Mouse (Mus musculus): ENCODE results near the gene Brap. TPM values are rescaled to one million over a fixed set of nuclear protein-coding genes. Genes with fewer than 3 reads are reported as not detected.
"Not testable (repeated sequence)": the region's sequence is repeated elsewhere in the genome, so short reads cannot be mapped to it uniquely, and the experiment has no call there.

The Brap gene
- polyA plus RNA-seq, 1 experiment from 2014 or later, result 51.5 TPM

GRCm38 (mm10) chr5:121691436-121691835, 31.1 kb downstream of the Brap start:
- H3K27me3 ChIP-seq (replicated peaks; ENCODE audit: control insufficient read depth, insufficient read depth, low read length); ATAC-seq; H3K4me3 ChIP-seq (replicated peaks; ENCODE audit: low read length); H3K36me3 ChIP-seq (ENCODE audit: control insufficient read depth, insufficient read depth); H3K9ac ChIP-seq (replicated peaks; ENCODE audit: low read depth, low read length); H3K27ac ChIP-seq (ENCODE audit: low read length); H3K9me3 ChIP-seq (ENCODE audit: control insufficient read depth, low read length); H3K4me1 ChIP-seq (replicated peaks; ENCODE audit: control insufficient read depth, insufficient read depth, low read length); H3K4me2 ChIP-seq (ENCODE audit: low read length): not testable (repeated sequence)
- 69% methylated on average over 7 of the region's 7 CpGs for WGBS

- H3K4me1 ChIP-seq (replicated peaks; ENCODE audit: control insufficient read depth, insufficient read depth, low read length), result peaks cover 9% of the 10 kb centered on the region
- no peaks in the 10 kb centered on the region for H3K27me3 ChIP-seq (replicated peaks; ENCODE audit: control insufficient read depth, insufficient read depth, low read length)
- no peak for ATAC-seq
- no peak overlapping the region for H3K27ac ChIP-seq (ENCODE audit: low read length)
- H3K4me2 ChIP-seq (ENCODE audit: low read length), result no peak overlapping the region
- H3K36me3 ChIP-seq (ENCODE audit: control insufficient read depth, insufficient read depth), result no peaks in the 10 kb centered on the region
- no peak overlapping the region for H3K4me3 ChIP-seq (replicated peaks; ENCODE audit: low read length)
- 72% methylated on average over 4 of the region's 4 CpGs for WGBS
- H3K9me3 ChIP-seq (ENCODE audit: control insufficient read depth, low read length), result no peaks in the 10 kb centered on the region
- no peak overlapping the region for H3K9ac ChIP-seq (replicated peaks; ENCODE audit: low read depth, low read length)
These were observed 32.5 kb downstream of the Brap start for GRCm38 (mm10) chr5:121692897-121693296.

GRCm38 (mm10) chr5:121696761-121697160, 36.4 kb downstream of the Brap start:
- Histone ChIP-seq H3K4me3 (replicated peaks; ENCODE audit: low read length) (no peak overlapping the region), H3K4me2 (ENCODE audit: low read length) (no peak overlapping the region), H3K9ac (replicated peaks; ENCODE audit: low read depth, low read length) (no peak overlapping the region), H3K4me1 (replicated peaks; ENCODE audit: control insufficient read depth, insufficient read depth, low read length) (no peaks in the 10 kb centered on the region), H3K27ac (ENCODE audit: low read length) (no peak overlapping the region), H3K36me3 (ENCODE audit: control insufficient read depth, insufficient read depth) (no peaks in the 10 kb centered on the region), H3K9me3 (ENCODE audit: control insufficient read depth, low read length) (no peaks in the 10 kb centered on the region), H3K27me3 (replicated peaks; ENCODE audit: control insufficient read depth, insufficient read depth, low read length) (no peaks in the 10 kb centered on the region)
- ATAC-seq, result no peak
- 38% methylated on average over 6 of the region's 6 CpGs for WGBS

GRCm38 (mm10) chr5:121699891-121700290, 39.5 kb downstream of the Brap start:
- ATAC-seq, result no peak
- Histone ChIP-seq H3K9ac (replicated peaks; ENCODE audit: low read depth, low read length) (no peak overlapping the region), H3K36me3 (ENCODE audit: control insufficient read depth, insufficient read depth) (no peaks in the 10 kb centered on the region), H3K4me1 (replicated peaks; ENCODE audit: control insufficient read depth, insufficient read depth, low read length) (peaks cover 6% of the 10 kb centered on the region), H3K27ac (ENCODE audit: low read length) (no peak overlapping the region), H3K4me3 (replicated peaks; ENCODE audit: low read length) (no peak overlapping the region), H3K4me2 (ENCODE audit: low read length) (no peak overlapping the region), H3K9me3 (ENCODE audit: control insufficient read depth, low read length) (no peaks in the 10 kb centered on the region), H3K27me3 (replicated peaks; ENCODE audit: control insufficient read depth, insufficient read depth, low read length) (no peaks in the 10 kb centered on the region)
- 59% methylated on average over 5 of the region's 5 CpGs for WGBS

- no peak overlapping the region for H3K4me2 ChIP-seq (ENCODE audit: low read length)
- 31% methylated on average over 11 of the region's 11 CpGs for WGBS
These were observed 40.1 kb downstream of the Brap start for GRCm38 (mm10) chr5:121700496-121700895.

GRCm38 (mm10) chr5:121701111-121701769, 40.9 kb downstream of the Brap start:
- H3K4me1 ChIP-seq (replicated peaks; ENCODE audit: control insufficient read depth, insufficient read depth, low read length), result peaks cover 8% of the 10 kb centered on the region
- no peak for ATAC-seq
- H3K4me3 ChIP-seq (replicated peaks; ENCODE audit: low read length), result no peak overlapping the region
- no peak overlapping the region for H3K27ac ChIP-seq (ENCODE audit: low read length)
- no peaks in the 10 kb centered on the region for H3K36me3 ChIP-seq (ENCODE audit: control insufficient read depth, insufficient read depth)
- H3K9me3 ChIP-seq (ENCODE audit: control insufficient read depth, low read length), result no peaks in the 10 kb centered on the region
- WGBS, result 68% methylated on average over 8 of the region's 8 CpGs
- H3K4me2 ChIP-seq (ENCODE audit: low read length), result no peak overlapping the region
- no peaks in the 10 kb centered on the region for H3K27me3 ChIP-seq (replicated peaks; ENCODE audit: control insufficient read depth, insufficient read depth, low read length)
- no peak overlapping the region for H3K9ac ChIP-seq (replicated peaks; ENCODE audit: low read depth, low read length)

More at GRCm38 (mm10) chr5:121700496-121700895, 40.1 kb downstream of the Brap start:
- no peaks in the 10 kb centered on the region for H3K27me3 ChIP-seq (replicated peaks; ENCODE audit: control insufficient read depth, insufficient read depth, low read length)
- H3K9me3 ChIP-seq (ENCODE audit: control insufficient read depth, low read length), result no peaks in the 10 kb centered on the region
- H3K27ac ChIP-seq (ENCODE audit: low read length), result no peak overlapping the region
- H3K4me3 ChIP-seq (replicated peaks; ENCODE audit: low read length), result no peak overlapping the region
- peak overlapping the region; percentile 26; the same call in 1 of the 2 replicates for H3K9ac ChIP-seq (replicated peaks; ENCODE audit: low read depth, low read length)
- peaks cover 8% of the 10 kb centered on the region for H3K4me1 ChIP-seq (replicated peaks; ENCODE audit: control insufficient read depth, insufficient read depth, low read length)
- no peak for ATAC-seq
- no peaks in the 10 kb centered on the region for H3K36me3 ChIP-seq (ENCODE audit: control insufficient read depth, insufficient read depth)

- Histone ChIP-seq H3K4me1 (replicated peaks; ENCODE audit: control insufficient read depth, insufficient read depth, low read length) (peaks cover 8% of the 10 kb centered on the region), H3K4me3 (replicated peaks; ENCODE audit: low read length) (no peak overlapping the region), H3K27me3 (replicated peaks; ENCODE audit: control insufficient read depth, insufficient read depth, low read length) (no peaks in the 10 kb centered on the region), H3K4me2 (ENCODE audit: low read length) (no peak overlapping the region), H3K36me3 (ENCODE audit: control insufficient read depth, insufficient read depth) (no peaks in the 10 kb centered on the region), H3K9ac (replicated peaks; ENCODE audit: low read depth, low read length) (no peak overlapping the region), H3K27ac (ENCODE audit: low read length) (no peak overlapping the region), H3K9me3 (ENCODE audit: control insufficient read depth, low read length) (no peaks in the 10 kb centered on the region)
- ATAC-seq, result no peak
- 56% methylated on average over 1 of the region's 1 CpGs for WGBS
These were observed 43.0 kb downstream of the Brap start for GRCm38 (mm10) chr5:121703341-121703740.

- Histone ChIP-seq H3K4me2 (ENCODE audit: low read length) (peak overlapping the region; percentile 47), H3K27me3 (replicated peaks; ENCODE audit: control insufficient read depth, insufficient read depth, low read length) (no peaks in the 10 kb centered on the region), H3K4me1 (replicated peaks; ENCODE audit: control insufficient read depth, insufficient read depth, low read length) (peaks cover 8% of the 10 kb centered on the region), H3K9me3 (ENCODE audit: control insufficient read depth, low read length) (no peaks in the 10 kb centered on the region), H3K4me3 (replicated peaks; ENCODE audit: low read length) (peak overlapping the region; percentile 18), H3K27ac (ENCODE audit: low read length) (no peak overlapping the region), H3K9ac (replicated peaks; ENCODE audit: low read depth, low read length) (0 out of 2 replicates have a peak overlapping the region, but pooled peaks have one; percentile 36), H3K36me3 (ENCODE audit: control insufficient read depth, insufficient read depth) (no peaks in the 10 kb centered on the region)
- 3% methylated on average over 20 of the region's 20 CpGs for WGBS
- peak; percentile 67 for ATAC-seq
These were observed 44.3 kb downstream of the Brap start for GRCm38 (mm10) chr5:121704512-121705248.

- H3K36me3 ChIP-seq (ENCODE audit: control insufficient read depth, insufficient read depth), result no peaks in the 10 kb centered on the region
- H3K9ac ChIP-seq (replicated peaks; ENCODE audit: low read depth, low read length), result no peak overlapping the region
- no peaks in the 10 kb centered on the region for H3K9me3 ChIP-seq (ENCODE audit: control insufficient read depth, low read length)
- no peak overlapping the region for H3K4me3 ChIP-seq (replicated peaks; ENCODE audit: low read length)
- no peaks in the 10 kb centered on the region for H3K27me3 ChIP-seq (replicated peaks; ENCODE audit: control insufficient read depth, insufficient read depth, low read length)
- no peak overlapping the region for H3K27ac ChIP-seq (ENCODE audit: low read length)
- 41% methylated on average over 2 of the region's 2 CpGs for WGBS
- ATAC-seq, result no peak
- H3K4me2 ChIP-seq (ENCODE audit: low read length), result peak overlapping the region; percentile 90
- H3K4me1 ChIP-seq (replicated peaks; ENCODE audit: control insufficient read depth, insufficient read depth, low read length), result peaks cover 24% of the 10 kb centered on the region
These were observed 50.0 kb downstream of the Brap start for GRCm38 (mm10) chr5:121710402-121710801.
